Mouse (Mus musculus) hindbrain, embryonic 15.5 days (tissue): ENCODE data around the gene Abhd16b. TPM values are rescaled to one million over a fixed set of nuclear protein-coding genes. Genes with fewer than 3 reads are reported as not detected.
"Not testable (repeated sequence)": the region's sequence is repeated elsewhere in the genome, so short reads cannot be mapped to it uniquely, and the experiment has no call there.

Source experiments
- ATAC-seq: fragments of 200-750 bp; cut with Nextera tagmentation; 2 replicates; pipeline ENCODE4 v1.8.0; 2017; ENCODE audit warnings: low read depth, moderate number of reproducible peaks, moderate TSS enrichment; ENCODE audit not compliant: low FRiP score
- H3K27ac ChIP-seq: fragments of 300-500 bp; sonication (generic); replicated peaks from 2 replicates; pipeline ENCODE4 v1.5.1; 2015; ENCODE audit warnings: mild to moderate bottlenecking, inconsistent platforms
- H3K27me3 ChIP-seq: fragments of 300-500 bp; sonication (generic); 2 replicates; pipeline ENCODE4 v1.6.1; 2015; ENCODE audit warnings: control low read depth, inconsistent platforms
- H3K36me3 ChIP-seq: fragments of 300-500 bp; sonication (generic); 2 replicates; pipeline ENCODE4 v1.6.1; 2015; ENCODE audit warnings: control low read depth, inconsistent platforms
- H3K4me1 ChIP-seq: fragments of 300-500 bp; sonication (generic); replicated peaks from 2 replicates; pipeline ENCODE4 v1.6.1; 2015; ENCODE audit warnings: control low read depth, inconsistent platforms
- H3K4me2 ChIP-seq: fragments of 300-500 bp; sonication (generic); 2 replicates; pipeline ENCODE4 v1.6.1; 2015; ENCODE audit warnings: moderate library complexity, mild to moderate bottlenecking, inconsistent platforms
- H3K4me3 ChIP-seq: fragments of 300-500 bp; sonication (generic); 2 replicates; pipeline ENCODE4 v1.5.1; 2015; ENCODE audit warnings: mild to moderate bottlenecking, inconsistent platforms
- H3K9ac ChIP-seq: fragments of 300-500 bp; sonication (generic); 2 replicates; pipeline ENCODE4 v1.6.1; 2015; ENCODE audit warnings: inconsistent platforms
- H3K9me3 ChIP-seq: fragments of 300-500 bp; sonication (generic); 2 replicates; pipeline ENCODE4 v1.6.1; 2016; ENCODE audit warnings: control low read depth, inconsistent platforms
- WGBS: fragments of 180-500 bp; shearing (Covaris S2); methylation state at CpG from one replicate; pipeline ENCODE4 v1.1.7; 2015; 5-methylcytosine and 5-hydroxymethylcytosine counted together
- polyA plus RNA-seq: library from polyadenylated mRNA; unstranded; fragments of >200 nt; fragmentation: Nextera tagmentation; extraction: Ambion mirVana; gene quantifications from 2 replicates; pipeline ENCODE4 v1.2.1, GENCODE M21; 2015

The Abhd16b gene
- polyA plus RNA-seq, 1 experiment from 2014 or later: 0.17 TPM

GRCm38 (mm10) chr2:181491432-181492205 lies 1.4 kb upstream of the Abhd16b start:
- no peaks in the 10 kb centered on the region for H3K36me3 ChIP-seq
- ATAC-seq: no peak
- H3K9me3 ChIP-seq: no peaks in the 10 kb centered on the region
- H3K4me3 ChIP-seq: no peak overlapping the region
- H3K4me2 ChIP-seq: no peak overlapping the region
- no peaks in the 10 kb centered on the region; the same call in 1 of the 2 replicates for H3K27me3 ChIP-seq
- no peak overlapping the region for H3K27ac ChIP-seq
- WGBS: 27% methylated on average over 7 of the region's 7 CpGs
- H3K9ac ChIP-seq: no peak overlapping the region
- H3K4me1 ChIP-seq: peaks cover 5% of the 10 kb centered on the region

GRCm38 (mm10) chr2:181492206-181492605 lies 800 bp upstream of the Abhd16b start:
- WGBS: 55% methylated on average over 3 of the region's 3 CpGs
- Histone ChIP-seq H3K27me3 (no peaks in the 10 kb centered on the region; the same call in 1 of the 2 replicates), H3K36me3 (no peaks in the 10 kb centered on the region), H3K4me2 (no peak overlapping the region), H3K9ac (no peak overlapping the region), H3K27ac (no peak overlapping the region), H3K9me3 (no peaks in the 10 kb centered on the region), H3K4me3 (no peak overlapping the region), H3K4me1 (peaks cover 5% of the 10 kb centered on the region)
- ATAC-seq: no peak

GRCm38 (mm10) chr2:181494266-181494945 lies 1.4 kb downstream of the Abhd16b start:
- Histone ChIP-seq H3K9ac (no peak overlapping the region), H3K4me2 (no peak overlapping the region), H3K9me3 (no peaks in the 10 kb centered on the region), H3K27me3 (no peaks in the 10 kb centered on the region), H3K36me3 (no peaks in the 10 kb centered on the region), H3K4me3 (no peak overlapping the region), H3K27ac (no peak overlapping the region), H3K4me1 (peaks cover 18% of the 10 kb centered on the region)
- 60% methylated on average over 26 of the region's 26 CpGs for WGBS
- ATAC-seq: no peak

GRCm38 (mm10) chr2:181495845-181496244 lies 2.8 kb downstream of the Abhd16b start:
- H3K9ac ChIP-seq, H3K27me3 ChIP-seq, H3K9me3 ChIP-seq, H3K27ac ChIP-seq, ATAC-seq, H3K4me3 ChIP-seq: not testable (repeated sequence)
- Histone ChIP-seq H3K36me3 (peaks cover 11% of the 10 kb centered on the region), H3K4me2 (peak overlapping the region; percentile 99; the same call in 1 of the 2 replicates), H3K4me1 (peaks cover 18% of the 10 kb centered on the region)
- 59% methylated on average over 8 of the region's 8 CpGs for WGBS

- Histone ChIP-seq H3K4me1 (peaks cover 18% of the 10 kb centered on the region), H3K27ac (peak overlapping the region; percentile 91), H3K4me3 (peak overlapping the region; percentile 95), H3K36me3 (peaks cover 16% of the 10 kb centered on the region), H3K27me3 (no peaks in the 10 kb centered on the region), H3K9ac (peak overlapping the region; percentile 42), H3K9me3 (no peaks in the 10 kb centered on the region), H3K4me2 (peak overlapping the region; percentile 99)
- peak; percentile 67 for ATAC-seq
- WGBS: 13% methylated on average over 8 of the region's 8 CpGs
These were observed 3.3 kb downstream of the Abhd16b start for GRCm38 (mm10) chr2:181496281-181496680.

- peaks cover 23% of the 10 kb centered on the region for H3K36me3 ChIP-seq
- H3K9me3 ChIP-seq: no peaks in the 10 kb centered on the region
- peak within 1 kb of the TSS; percentile 95 for H3K4me3 ChIP-seq
- H3K9ac ChIP-seq: peak within 1 kb of the TSS; percentile 96
- peak; percentile 97 for ATAC-seq
- peaks cover 18% of the 10 kb centered on the region for H3K4me1 ChIP-seq
- no peaks in the 10 kb centered on the region for H3K27me3 ChIP-seq
- H3K4me2 ChIP-seq: peak within 1 kb of the TSS; percentile 99
- H3K27ac ChIP-seq: peak within 1 kb of the TSS; percentile 91
- WGBS: under 1% methylated on average over 46 of the region's 46 CpGs
These were observed 4.0 kb downstream of the Abhd16b start, which contains the start of gene Tpd52l2 for GRCm38 (mm10) chr2:181496831-181497547. TSS of gene Tpd52l2 (plus strand) at chr2:181497142.

- H3K4me2 ChIP-seq: peak overlapping the region; percentile 99
- H3K4me3 ChIP-seq: peak overlapping the region; percentile 95
- peak overlapping the region; percentile 96 for H3K9ac ChIP-seq
- H3K27me3 ChIP-seq: no peaks in the 10 kb centered on the region
- WGBS: 0% methylated on average over 12 of the region's 12 CpGs
- H3K27ac ChIP-seq: peak overlapping the region; percentile 91
- no peaks in the 10 kb centered on the region for H3K9me3 ChIP-seq
- ATAC-seq: no peak; the same call in 1 of the 2 replicates
- H3K4me1 ChIP-seq: peaks cover 18% of the 10 kb centered on the region
- H3K36me3 ChIP-seq: peaks cover 28% of the 10 kb centered on the region
These were observed 4.5 kb downstream of the Abhd16b start for GRCm38 (mm10) chr2:181497548-181497875.

- Histone ChIP-seq H3K9ac (no peak overlapping the region), H3K27me3 (no peaks in the 10 kb centered on the region), H3K4me3 (no peak overlapping the region), H3K4me2 (no peak overlapping the region), H3K27ac (no peak overlapping the region), H3K36me3 (peaks cover 37% of the 10 kb centered on the region), H3K4me1 (peaks cover 18% of the 10 kb centered on the region), H3K9me3 (no peaks in the 10 kb centered on the region)
- ATAC-seq: no peak
- 78% methylated on average over 4 of the region's 4 CpGs for WGBS
These were observed 5.6 kb downstream of the Abhd16b start for GRCm38 (mm10) chr2:181498644-181499043.

GRCm38 (mm10) chr2:181509191-181509590 lies 16.2 kb downstream of the Abhd16b start:
- Histone ChIP-seq H3K27me3 (no peaks in the 10 kb centered on the region), H3K9me3 (no peaks in the 10 kb centered on the region), H3K27ac (no peak overlapping the region), H3K4me2 (no peak overlapping the region), H3K36me3 (peaks cover 77% of the 10 kb centered on the region), H3K9ac (no peak overlapping the region), H3K4me3 (no peak overlapping the region), H3K4me1 (no peaks in the 10 kb centered on the region)
- 97% methylated on average over 2 of the region's 2 CpGs for WGBS
- ATAC-seq: no peak

GRCm38 (mm10) chr2:181511231-181511630 lies 18.2 kb downstream of the Abhd16b start:
- Histone ChIP-seq H3K4me1 (no peaks in the 10 kb centered on the region), H3K9me3 (no peaks in the 10 kb centered on the region), H3K27ac (no peak overlapping the region), H3K4me2 (no peak overlapping the region), H3K36me3 (peaks cover 82% of the 10 kb centered on the region), H3K27me3 (no peaks in the 10 kb centered on the region), H3K4me3 (no peak overlapping the region), H3K9ac (no peak overlapping the region)
- ATAC-seq: no peak
- 95% methylated on average over 8 of the region's 8 CpGs for WGBS

GRCm38 (mm10) chr2:181519201-181519600 lies 26.2 kb downstream of the Abhd16b start:
- Histone ChIP-seq H3K9ac (peak overlapping the region; percentile 92), H3K9me3 (no peaks in the 10 kb centered on the region), H3K4me3 (peak overlapping the region; percentile 92), H3K4me1 (peaks cover 36% of the 10 kb centered on the region), H3K36me3 (peaks cover 28% of the 10 kb centered on the region), H3K4me2 (peak overlapping the region; percentile 77), H3K27me3 (no peaks in the 10 kb centered on the region), H3K27ac (peak overlapping the region; percentile 97)
- ATAC-seq: no peak
- 68% methylated on average over 3 of the region's 3 CpGs for WGBS
